Mouse (Mus musculus) liver, embryonic 14.5 days (tissue): Measurements from ENCODE around the gene Mettl5.

Experiments used
- CTCF ChIP-seq: IDR thresholded peaks from 2 replicates; pipeline ENCODE4 v1.5.1; 2016; ENCODE audit warnings: antibody characterized with exemption, low read depth, control low read depth
- EP300 ChIP-seq: IDR thresholded peaks from 2 replicates; pipeline ENCODE4 v1.6.1; 2016; ENCODE audit warnings: antibody characterized with exemption, low read depth

- no peak for TF ChIP-seq CTCF
- peak; percentile 12; the same call in 1 of the 2 replicates for TF ChIP-seq EP300
Observed at GRCm38 (mm10) chr2:69821711-69822110, 63.7 kb downstream of the Mettl5 start, which contains the start of gene Klhl23.
